Mouse (Mus musculus) inflammation-experienced regulatory T-cells, adult 6 months (primary cell): ENCODE data around the gene Bhlhe41. TPM values are rescaled to one million over a fixed set of nuclear protein-coding genes. Genes with fewer than 3 reads are reported as not detected.

ENCODE experiments used
- ATAC-seq: one replicate; pipeline ENCODE4 v1.8.0; 2017
- polyA plus RNA-seq, 3 experiments: library from polyadenylated mRNA; unstranded; fragments of 100-300 nt; shearing (Covaris generic); gene quantifications; one replicate each; pipeline ENCODE4 v1.2.1; 2017

Bhlhe41 gene
- polyA plus RNA-seq, 3 experiments from 2014 or later, result 0.11 to 0.44 (median 0.35) TPM

DNA sequence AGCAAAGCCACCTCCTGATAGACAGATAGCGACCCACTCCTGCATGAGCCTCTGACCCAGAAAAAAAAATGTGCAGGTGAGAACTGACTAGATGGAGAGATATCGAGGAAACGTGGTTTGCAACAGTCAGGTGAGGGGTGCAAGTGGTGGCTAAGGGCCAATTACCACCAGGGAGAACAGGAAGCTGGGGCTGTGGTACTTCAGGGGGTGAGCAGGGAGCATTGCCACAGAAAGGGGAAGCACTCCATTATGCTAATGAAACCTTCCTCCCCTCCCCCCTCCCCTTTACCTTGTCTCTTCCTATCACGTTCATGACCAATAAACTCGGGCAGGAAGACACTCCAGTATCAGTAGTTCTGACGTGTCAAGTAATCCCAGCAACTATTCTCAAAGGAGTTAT lies 30.0 kb downstream of the Bhlhe41 start:
- peak; percentile 65 for ATAC-seq

DNA sequence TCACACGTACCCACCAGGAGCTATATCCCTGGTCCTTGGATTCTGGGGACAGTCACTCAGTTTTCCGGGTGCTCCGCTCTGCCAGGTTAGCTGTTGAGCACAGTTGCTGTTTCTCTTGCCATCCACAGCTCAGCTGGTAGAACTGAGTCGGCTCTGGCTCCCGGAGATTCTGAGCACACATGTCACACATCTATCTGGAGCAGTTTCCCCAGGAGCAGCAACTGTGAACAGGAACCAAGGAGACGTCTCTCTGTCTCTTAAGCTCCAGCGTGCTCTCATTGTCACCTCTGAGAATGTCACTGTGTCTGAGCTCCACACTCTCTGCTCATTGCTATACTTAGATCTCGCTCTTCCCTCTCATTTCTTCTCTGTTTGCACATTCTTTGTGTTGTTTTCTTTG lies 32.4 kb downstream of the Bhlhe41 start:
- ATAC-seq, result no peak

DNA sequence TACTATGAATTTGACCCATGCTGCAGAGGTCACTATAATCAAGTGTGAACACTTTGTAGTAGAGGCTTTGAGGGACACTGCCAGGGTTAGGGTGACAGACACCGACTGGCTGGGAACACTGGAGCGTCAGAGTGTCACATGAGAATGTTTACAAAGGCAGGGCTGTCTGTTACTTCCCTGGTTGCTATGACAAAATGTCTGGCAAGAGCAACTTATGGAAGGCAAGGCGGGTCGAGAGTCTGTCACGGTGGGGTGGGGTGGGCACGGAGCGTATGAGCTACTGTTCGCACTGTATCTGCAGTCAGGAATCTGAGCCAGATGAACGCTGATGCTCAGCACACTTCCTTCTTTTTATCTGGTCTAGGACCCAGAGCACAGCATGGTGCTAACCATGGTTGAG lies 34.7 kb downstream of the Bhlhe41 start:
- no peak for ATAC-seq

DNA sequence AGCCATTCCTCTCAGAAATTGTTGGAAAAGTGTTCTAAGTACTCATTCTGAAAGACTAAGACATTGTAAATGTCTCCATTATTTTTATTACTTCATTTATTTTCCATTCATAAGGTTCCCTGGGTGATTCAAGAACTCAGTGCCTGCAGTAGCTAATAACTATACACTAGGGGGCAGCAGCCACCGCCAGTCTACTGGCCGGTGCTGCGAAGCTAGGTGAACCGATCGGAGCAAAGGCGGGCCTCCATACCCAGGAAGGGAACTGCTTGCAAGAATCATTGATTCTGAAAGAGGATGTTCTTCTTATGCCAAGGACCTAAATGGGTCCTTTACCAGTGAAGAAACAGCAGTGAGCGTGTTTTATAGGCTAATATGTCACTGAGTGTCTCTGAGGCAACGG lies 35.2 kb downstream of the Bhlhe41 start:
- peak; percentile 89 for ATAC-seq

DNA sequence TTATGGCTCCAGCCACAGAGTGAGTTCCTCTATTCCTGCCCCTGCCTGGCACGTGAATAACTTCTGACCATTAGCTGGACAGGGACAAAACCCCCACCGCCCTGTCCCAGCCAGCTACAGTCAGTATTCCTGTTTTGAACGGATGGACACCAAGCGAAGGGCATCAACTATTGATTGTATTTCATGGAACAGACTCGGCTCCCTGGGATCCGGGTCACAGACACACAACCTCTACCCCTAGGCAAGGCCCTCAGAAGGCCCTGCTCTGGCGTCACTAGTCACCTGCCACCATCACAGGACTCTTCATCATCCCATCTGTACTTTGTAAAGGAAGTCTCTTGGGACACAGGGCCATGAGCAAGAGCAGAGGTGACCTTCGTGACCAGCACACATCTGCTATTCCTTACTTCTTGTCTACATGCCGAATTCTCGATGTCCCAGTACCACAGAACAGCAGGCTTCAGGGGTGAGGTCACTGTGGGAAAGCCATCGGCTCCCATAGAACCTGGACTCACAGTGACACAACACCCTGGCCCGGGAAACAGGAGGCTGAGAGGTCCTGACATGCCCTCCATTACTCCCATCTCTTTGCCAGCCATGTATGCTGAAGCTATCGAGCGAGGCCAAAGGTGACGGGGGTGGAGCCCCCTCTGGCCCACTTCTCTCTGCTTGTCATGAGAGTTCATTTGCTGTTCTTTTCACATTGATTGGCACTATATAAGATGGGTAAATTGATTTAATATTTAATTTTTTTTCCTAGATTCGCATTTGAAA lies 36.1 kb downstream of the Bhlhe41 start:
- ATAC-seq, result no peak

DNA sequence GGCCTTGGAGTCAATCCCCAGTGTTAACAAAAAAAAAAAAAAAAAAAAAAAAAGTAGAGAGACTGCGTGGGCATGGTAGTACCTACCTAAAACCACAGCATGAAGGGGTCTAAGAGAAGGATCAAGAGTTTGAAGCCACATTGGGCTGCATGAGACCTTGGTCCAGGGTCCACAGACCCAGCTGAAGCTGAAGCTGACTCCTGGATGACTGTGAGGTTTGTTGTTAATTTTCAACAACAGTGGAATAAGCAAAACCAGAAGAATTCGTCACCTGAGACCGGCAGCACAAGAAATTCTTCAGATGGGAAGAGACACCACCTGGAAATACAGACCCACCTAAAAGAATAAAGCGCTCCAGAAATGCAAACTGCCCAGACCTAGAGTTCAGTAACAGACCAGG lies 39.1 kb downstream of the Bhlhe41 start:
- ATAC-seq, result no peak

DNA sequence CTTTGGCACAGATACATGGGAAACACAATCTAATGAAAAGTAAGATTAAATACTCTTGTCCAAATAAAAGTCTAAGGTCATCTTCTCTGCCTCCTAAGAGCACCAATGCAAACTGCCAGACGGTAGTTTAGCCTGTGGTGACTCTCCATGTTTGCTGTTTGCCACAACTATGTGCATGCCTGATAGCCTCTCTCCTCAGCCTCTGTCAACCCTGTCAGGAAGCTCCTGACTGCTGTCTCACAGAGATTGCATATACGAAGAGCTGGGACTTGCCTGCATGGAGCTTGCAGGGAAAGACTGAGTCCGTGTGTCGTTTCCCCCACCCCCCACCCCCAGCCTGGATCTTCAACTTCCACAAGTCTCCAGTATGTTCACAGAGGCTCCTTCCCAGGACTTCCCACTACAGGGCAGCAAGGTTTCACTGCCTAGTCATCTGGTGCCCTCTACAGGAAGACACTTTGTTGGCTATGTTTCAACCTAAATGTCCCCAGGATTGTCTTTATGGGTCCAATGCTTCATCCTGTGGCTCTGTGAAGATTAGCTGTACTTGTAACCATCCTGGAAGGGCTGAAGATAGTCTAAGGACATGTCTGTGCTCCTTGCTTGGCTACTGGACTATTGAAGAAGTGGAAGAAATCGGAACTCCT lies 41.6 kb downstream of the Bhlhe41 start:
- ATAC-seq, result no peak

DNA sequence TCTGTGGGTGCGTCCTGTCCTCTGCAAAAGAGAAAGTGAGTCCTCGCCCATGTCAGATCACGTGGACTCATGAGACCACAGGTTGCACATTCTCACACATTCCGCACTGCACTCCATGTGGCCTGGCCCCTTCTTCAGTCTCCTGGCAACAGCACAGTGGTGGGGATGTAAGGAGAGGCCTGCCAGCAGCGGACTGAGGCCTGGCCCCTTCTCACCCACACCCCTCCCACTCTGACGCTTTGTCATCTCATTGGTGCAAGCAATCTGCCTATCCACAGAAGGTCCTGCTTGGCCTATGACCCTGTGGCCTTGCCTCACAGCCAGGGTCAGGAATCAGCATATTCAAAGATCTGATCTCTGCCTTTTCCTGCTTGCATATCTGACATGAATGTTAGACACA lies 42.3 kb downstream of the Bhlhe41 start:
- no peak for ATAC-seq

DNA sequence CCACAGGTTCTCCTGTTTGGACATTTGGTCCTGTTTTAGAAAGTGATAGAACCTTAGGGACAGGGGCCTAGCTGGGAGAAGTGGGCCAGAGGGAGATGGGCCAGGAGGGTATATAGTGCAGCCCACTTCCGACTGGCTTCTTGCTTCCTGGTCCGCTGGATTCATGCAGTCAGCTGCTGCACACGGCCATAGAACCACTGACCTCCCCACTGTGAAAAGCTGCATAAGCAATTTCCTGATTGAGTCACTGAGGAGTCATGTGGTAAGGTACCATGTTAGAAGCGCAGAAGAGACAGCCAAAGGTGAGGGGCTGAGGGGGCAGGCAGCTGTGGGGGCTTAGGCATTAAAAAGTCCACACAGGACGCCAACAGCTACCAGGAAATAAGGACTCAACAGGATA lies 43.1 kb downstream of the Bhlhe41 start:
- no peak for ATAC-seq

DNA sequence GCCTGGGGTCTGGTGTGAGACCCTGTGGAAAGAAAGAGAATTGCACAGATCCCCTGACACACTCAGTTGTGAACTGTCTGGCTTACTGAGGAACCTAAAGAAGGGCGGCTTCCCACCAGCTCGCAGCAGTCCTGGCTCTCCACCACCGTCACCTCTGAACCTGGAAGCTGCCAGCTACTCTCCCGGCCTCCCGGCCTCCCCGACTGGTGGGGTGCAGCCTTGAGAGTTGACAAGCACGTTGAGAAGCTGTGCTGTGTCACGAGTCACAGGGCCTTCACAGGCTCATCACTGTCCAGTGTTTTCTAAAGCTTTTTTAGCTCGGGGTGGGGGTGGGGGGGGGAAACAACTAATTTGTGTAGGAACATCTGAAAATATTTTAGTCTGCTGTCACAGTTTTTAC lies 46.2 kb downstream of the Bhlhe41 start:
- ATAC-seq, result no peak

DNA sequence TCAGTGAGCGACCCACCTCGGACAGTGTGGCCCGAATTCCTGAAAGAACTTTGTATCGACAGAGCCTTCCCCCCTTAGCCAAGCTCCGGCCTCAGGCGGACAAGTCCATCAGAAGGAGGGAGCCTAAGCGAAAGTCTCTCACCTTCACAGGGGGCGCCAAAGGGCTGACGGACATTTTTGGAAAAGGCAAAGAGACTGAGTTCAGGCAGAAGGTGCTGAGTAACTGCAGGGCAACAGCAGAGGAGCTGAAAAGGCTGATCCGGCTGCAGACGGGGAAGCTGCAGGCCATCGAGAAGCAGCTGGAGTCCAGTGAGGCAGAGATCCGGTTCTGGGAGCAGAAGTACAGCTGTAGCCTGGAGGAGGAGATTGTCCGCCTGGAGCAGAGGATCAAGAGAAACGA lies 50.2 kb downstream of the Bhlhe41 start:
- no peak for ATAC-seq

DNA sequence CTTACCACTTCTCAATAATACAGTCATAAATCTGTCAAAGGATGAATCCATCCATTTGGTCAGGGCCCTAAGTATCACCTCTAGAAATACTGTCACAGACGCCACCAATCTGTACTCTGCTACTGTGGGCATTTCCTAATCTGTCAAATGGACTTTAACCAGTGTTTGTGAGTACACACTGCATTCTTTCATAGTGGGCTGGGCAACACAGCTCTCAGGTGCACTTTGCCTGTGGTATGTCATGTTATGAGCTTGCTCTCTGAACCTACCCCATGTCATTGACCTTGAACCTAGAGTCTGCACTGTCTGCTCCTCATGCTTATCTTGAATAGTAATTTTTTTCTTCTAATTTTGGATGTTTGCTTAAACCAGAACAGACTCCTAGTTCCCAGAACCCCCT lies 54.2 kb downstream of the Bhlhe41 start:
- ATAC-seq, result no peak

DNA sequence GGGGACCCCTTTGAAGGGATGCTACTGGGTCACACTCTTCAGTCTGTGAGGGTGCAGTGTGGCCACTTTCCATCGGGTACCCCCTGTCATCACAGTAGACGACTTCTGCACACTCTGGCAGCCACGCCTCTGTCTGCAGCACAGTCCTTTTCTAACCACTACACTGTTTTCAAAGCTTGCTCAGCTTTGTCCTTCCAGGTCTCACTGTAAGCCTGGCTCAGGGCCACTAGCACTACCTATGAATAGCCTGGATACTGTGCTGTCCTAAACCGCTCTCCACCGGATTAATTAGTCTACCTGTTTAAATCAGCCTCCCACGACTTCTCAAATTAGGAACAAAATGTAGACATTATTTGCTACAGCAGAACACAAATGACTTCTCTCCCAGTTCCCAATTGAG lies 55.3 kb downstream of the Bhlhe41 start:
- ATAC-seq, result no peak

DNA sequence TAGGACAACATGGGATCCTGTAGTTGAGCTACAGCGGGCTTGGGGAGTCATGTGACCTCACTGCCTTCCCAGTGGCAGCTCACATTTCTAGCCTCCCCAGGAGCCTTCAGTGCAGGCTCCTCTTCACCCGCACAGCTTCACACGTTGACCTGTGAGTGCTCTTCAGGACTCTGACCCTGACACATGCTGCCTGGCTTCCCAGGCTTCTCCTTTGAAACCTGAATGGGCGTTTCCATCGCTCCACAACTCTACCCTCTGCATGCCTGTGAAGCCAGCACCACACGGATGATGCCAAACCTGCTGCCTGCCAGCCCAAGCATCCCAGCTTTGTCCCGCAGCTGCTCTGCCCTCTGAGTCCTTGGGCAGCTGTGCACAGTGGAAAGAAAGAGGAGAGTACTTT lies 55.8 kb downstream of the Bhlhe41 start:
- no peak for ATAC-seq

Other genes with a start within 250 kb of the Bhlhe41 start
- gene Tuba3b, start 249.8 kb downstream of the Bhlhe41 start, polyA plus RNA-seq, result not detected
- under 1 TPM in 1 of 3 experiments, not detected in 2; 0.40 TPM for gene Rassf8, start 118.8 kb downstream of the Bhlhe41 start, polyA plus RNA-seq
- gene Sspn, start 66.1 kb upstream of the Bhlhe41 start, polyA plus RNA-seq, result under 1 TPM in 1 of 3 experiments, not detected in 2; 0.09 TPM